Mouse (Mus musculus): ENCODE results near the gene Fzd4. TPM values are rescaled to one million over a fixed set of nuclear protein-coding genes. Genes with fewer than 3 reads are reported as not detected.

The Fzd4 gene
- total and polyA plus RNA-seq, 3 experiments, result 0.11 TPM; not detected in 2

GRCm38 (mm10) chr7:89390660-89391059, 13.5 kb upstream of the Fzd4 start:
- ATAC-seq (ENCODE audit: extremely low read depth, insufficient number of reproducible peaks, low FRiP score, poor library complexity, severe bottlenecking) (no peak), DNase-seq (ENCODE audit: low spot score) (no peak)
- H3K4me3 ChIP-seq (ENCODE audit: low read depth, low read length), result no peak overlapping the region
- no peaks in the 10 kb centered on the region for H3K9me3 ChIP-seq (replicated peaks)
- no peaks in the 10 kb centered on the region for H3K36me3 ChIP-seq (replicated peaks)
- H3K4me1 ChIP-seq (ENCODE audit: insufficient read depth, low read depth, low read length), result no peaks in the 10 kb centered on the region
- TF ChIP-seq CTCF (IDR thresholded peaks at IDR 0.05; ENCODE audit: low read depth, low read length), result no peak
- no peak for TF ChIP-seq POLR2AphosphoS5 (IDR thresholded peaks at IDR 0.05; ENCODE audit: insufficient replicate concordance, low read depth, low read length)
- no peak for TF ChIP-seq GATA2 (IDR thresholded peaks at IDR 0.05; ENCODE audit: borderline replicate concordance, low read depth, low read length)
- no peak for TF ChIP-seq GATA1 (IDR thresholded peaks at IDR 0.05; ENCODE audit: borderline replicate concordance, low read length)
- TF ChIP-seq TAL1 (conservative IDR thresholded peaks at IDR 0.05; ENCODE audit: low read depth, low read length), result no peak
- H3K27me3 ChIP-seq (ENCODE audit: insufficient read depth, low read length), result peaks cover 2% of the 10 kb centered on the region

DNA sequence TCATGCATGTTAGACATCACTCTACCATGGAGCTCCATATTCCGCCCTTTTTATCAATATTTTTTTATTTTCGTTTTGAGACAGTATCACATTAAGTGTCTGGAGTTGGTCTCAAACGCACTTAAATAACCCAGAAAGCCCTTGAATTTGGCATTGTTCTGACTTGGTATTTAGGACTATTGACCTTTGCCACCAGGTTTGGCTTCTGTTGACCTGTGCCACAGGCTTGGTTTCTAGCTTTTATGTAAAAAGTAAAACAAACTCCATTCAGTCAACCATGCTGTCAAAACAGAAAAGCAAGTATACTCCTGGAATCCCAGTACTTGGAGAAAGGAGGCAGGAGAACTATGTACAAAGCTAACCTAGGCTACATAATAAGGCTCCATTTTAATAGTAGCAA, 12.9 kb upstream of the Fzd4 start:
- Histone ChIP-seq H3K27me3 (ENCODE audit: insufficient read depth, low read length) (peaks cover 2% of the 10 kb centered on the region), H3K36me3 (replicated peaks) (no peaks in the 10 kb centered on the region), H3K9me3 (replicated peaks) (no peaks in the 10 kb centered on the region), H3K4me1 (ENCODE audit: insufficient read depth, low read depth, low read length) (no peaks in the 10 kb centered on the region), H3K4me3 (ENCODE audit: low read depth, low read length) (no peak overlapping the region)
- TF ChIP-seq GATA2 (IDR thresholded peaks at IDR 0.05; ENCODE audit: borderline replicate concordance, low read depth, low read length) (no peak), TAL1 (conservative IDR thresholded peaks at IDR 0.05; ENCODE audit: low read depth, low read length) (no peak), POLR2AphosphoS5 (IDR thresholded peaks at IDR 0.05; ENCODE audit: insufficient replicate concordance, low read depth, low read length) (no peak), CTCF (IDR thresholded peaks at IDR 0.05; ENCODE audit: low read depth, low read length) (no peak), GATA1 (IDR thresholded peaks at IDR 0.05; ENCODE audit: borderline replicate concordance, low read length) (no peak)
- DNase-seq (ENCODE audit: low spot score), result no peak
- no peak for ATAC-seq (ENCODE audit: extremely low read depth, insufficient number of reproducible peaks, low FRiP score, poor library complexity, severe bottlenecking)

GRCm38 (mm10) chr7:89391831-89392230, 12.3 kb upstream of the Fzd4 start:
- Histone ChIP-seq H3K36me3 (replicated peaks) (no peaks in the 10 kb centered on the region), H3K4me1 (ENCODE audit: insufficient read depth, low read depth, low read length) (no peaks in the 10 kb centered on the region), H3K4me3 (ENCODE audit: low read depth, low read length) (no peak overlapping the region), H3K9me3 (replicated peaks) (no peaks in the 10 kb centered on the region), H3K27me3 (ENCODE audit: insufficient read depth, low read length) (peaks cover 2% of the 10 kb centered on the region)
- no peak for ATAC-seq (ENCODE audit: extremely low read depth, insufficient number of reproducible peaks, low FRiP score, poor library complexity, severe bottlenecking)
- TF ChIP-seq GATA2 (IDR thresholded peaks at IDR 0.05; ENCODE audit: borderline replicate concordance, low read depth, low read length) (no peak), CTCF (IDR thresholded peaks at IDR 0.05; ENCODE audit: low read depth, low read length) (no peak), POLR2AphosphoS5 (IDR thresholded peaks at IDR 0.05; ENCODE audit: insufficient replicate concordance, low read depth, low read length) (no peak), GATA1 (IDR thresholded peaks at IDR 0.05; ENCODE audit: borderline replicate concordance, low read length) (no peak), TAL1 (conservative IDR thresholded peaks at IDR 0.05; ENCODE audit: low read depth, low read length) (no peak)
- no peak for DNase-seq (ENCODE audit: low spot score)

- no peak for DNase-seq (ENCODE audit: low spot score)
- Histone ChIP-seq H3K36me3 (replicated peaks) (no peaks in the 10 kb centered on the region), H3K4me1 (ENCODE audit: insufficient read depth, low read depth, low read length) (no peaks in the 10 kb centered on the region), H3K4me3 (ENCODE audit: low read depth, low read length) (no peak overlapping the region), H3K27me3 (ENCODE audit: insufficient read depth, low read length) (peaks cover 2% of the 10 kb centered on the region), H3K9me3 (replicated peaks) (no peaks in the 10 kb centered on the region)
- TF ChIP-seq GATA1 (IDR thresholded peaks at IDR 0.05; ENCODE audit: borderline replicate concordance, low read length) (no peak), GATA2 (IDR thresholded peaks at IDR 0.05; ENCODE audit: borderline replicate concordance, low read depth, low read length) (no peak), TAL1 (conservative IDR thresholded peaks at IDR 0.05; ENCODE audit: low read depth, low read length) (no peak), POLR2AphosphoS5 (IDR thresholded peaks at IDR 0.05; ENCODE audit: insufficient replicate concordance, low read depth, low read length) (no peak), CTCF (IDR thresholded peaks at IDR 0.05; ENCODE audit: low read depth, low read length) (no peak)
- ATAC-seq (ENCODE audit: extremely low read depth, insufficient number of reproducible peaks, low FRiP score, poor library complexity, severe bottlenecking), result no peak
Observed at GRCm38 (mm10) chr7:89392388-89392787, 11.8 kb upstream of the Fzd4 start.

- TF ChIP-seq TAL1 (conservative IDR thresholded peaks at IDR 0.05; ENCODE audit: low read depth, low read length) (no peak), CTCF (IDR thresholded peaks at IDR 0.05; ENCODE audit: low read depth, low read length) (no peak), POLR2AphosphoS5 (IDR thresholded peaks at IDR 0.05; ENCODE audit: insufficient replicate concordance, low read depth, low read length) (no peak), GATA2 (IDR thresholded peaks at IDR 0.05; ENCODE audit: borderline replicate concordance, low read depth, low read length) (no peak), GATA1 (IDR thresholded peaks at IDR 0.05; ENCODE audit: borderline replicate concordance, low read length) (no peak)
- Histone ChIP-seq H3K27me3 (ENCODE audit: insufficient read depth, low read length) (peaks cover 2% of the 10 kb centered on the region), H3K9me3 (replicated peaks) (no peaks in the 10 kb centered on the region), H3K4me3 (ENCODE audit: low read depth, low read length) (no peak overlapping the region), H3K36me3 (replicated peaks) (no peaks in the 10 kb centered on the region), H3K4me1 (ENCODE audit: insufficient read depth, low read depth, low read length) (no peaks in the 10 kb centered on the region)
- no peak for ATAC-seq (ENCODE audit: extremely low read depth, insufficient number of reproducible peaks, low FRiP score, poor library complexity, severe bottlenecking)
- no peak for DNase-seq (ENCODE audit: low spot score)
Observed at GRCm38 (mm10) chr7:89392825-89393224, 11.3 kb upstream of the Fzd4 start.

- ATAC-seq (ENCODE audit: extremely low read depth, insufficient number of reproducible peaks, low FRiP score, poor library complexity, severe bottlenecking), result no peak
- TF ChIP-seq GATA2 (IDR thresholded peaks at IDR 0.05; ENCODE audit: borderline replicate concordance, low read depth, low read length), result no peak
- no peak for TF ChIP-seq TAL1 (conservative IDR thresholded peaks at IDR 0.05; ENCODE audit: low read depth, low read length)
- no peak for TF ChIP-seq CTCF (IDR thresholded peaks at IDR 0.05; ENCODE audit: low read depth, low read length)
- no peak for TF ChIP-seq POLR2AphosphoS5 (IDR thresholded peaks at IDR 0.05; ENCODE audit: insufficient replicate concordance, low read depth, low read length)
- Histone ChIP-seq H3K4me1 (ENCODE audit: insufficient read depth, low read depth, low read length) (no peaks in the 10 kb centered on the region), H3K9me3 (replicated peaks) (no peaks in the 10 kb centered on the region), H3K27me3 (ENCODE audit: insufficient read depth, low read length) (no peaks in the 10 kb centered on the region; the same call in 1 of the 2 replicates), H3K4me3 (ENCODE audit: low read depth, low read length) (no peak overlapping the region), H3K36me3 (replicated peaks) (no peaks in the 10 kb centered on the region)
- no peak for DNase-seq (ENCODE audit: low spot score)
Observed at GRCm38 (mm10) chr7:89395399-89395798, 8.8 kb upstream of the Fzd4 start.

All from G1E (cell line).